Mouse (Mus musculus) spleen, adult 18-20 months (tissue): ENCODE measurements around the gene Col13a1.

Source experiments
- DNase-seq, 2 experiments: peaks; one replicate each; pipeline ENCODE4 v3.0.0; 2022; ENCODE audit warnings: mixed read lengths in 2 of 2

The Col13a1 gene

GRCm38 (mm10) chr10:61826753-61827435, 152.0 kb downstream of the Col13a1 start:
- no peak for DNase-seq

- DNase-seq: no peak
These were observed 152.7 kb downstream of the Col13a1 start for GRCm38 (mm10) chr10:61825979-61826752.

GRCm38 (mm10) chr10:61825536-61825935, 153.4 kb downstream of the Col13a1 start:
- no peak for DNase-seq

- no peak for DNase-seq
These were observed 155.2 kb downstream of the Col13a1 start for GRCm38 (mm10) chr10:61823731-61824115.

DNA sequence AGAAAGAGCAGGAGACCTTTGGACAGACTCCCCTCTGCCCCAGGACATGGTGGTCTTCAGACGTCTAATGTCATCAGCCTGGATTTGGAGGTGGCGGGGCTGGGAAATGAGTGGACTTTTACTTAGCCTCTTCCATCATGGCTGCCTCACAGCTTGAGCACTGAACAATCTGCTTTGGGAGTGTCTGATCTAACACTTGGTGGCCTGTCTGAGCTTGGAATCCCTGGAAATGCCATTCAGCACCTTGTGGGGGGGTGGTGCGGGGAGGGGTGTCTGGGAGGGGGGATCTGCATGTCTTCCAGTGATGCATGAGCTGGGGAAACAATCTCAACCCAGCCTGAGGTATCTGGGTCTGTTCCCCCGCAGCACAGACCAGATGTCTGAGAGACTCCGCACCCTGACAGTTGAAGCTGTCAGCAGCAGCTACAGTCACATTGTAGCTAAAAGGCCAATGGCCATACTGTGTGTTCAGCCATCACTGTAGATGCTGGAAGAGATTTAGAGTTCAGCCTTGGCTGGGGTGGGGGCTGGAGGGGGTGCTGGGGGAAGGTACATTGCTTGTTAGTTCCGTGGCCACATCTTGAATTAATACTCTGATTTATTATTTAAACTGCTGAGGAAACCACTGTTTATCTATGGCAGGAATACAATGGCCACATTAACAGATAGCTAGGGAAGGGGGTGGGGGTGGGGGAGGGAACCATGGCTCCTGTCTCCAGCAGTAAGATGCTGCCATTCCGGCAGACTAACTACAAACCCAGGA, 155.8 kb downstream of the Col13a1 start:
- no peak for DNase-seq

DNA sequence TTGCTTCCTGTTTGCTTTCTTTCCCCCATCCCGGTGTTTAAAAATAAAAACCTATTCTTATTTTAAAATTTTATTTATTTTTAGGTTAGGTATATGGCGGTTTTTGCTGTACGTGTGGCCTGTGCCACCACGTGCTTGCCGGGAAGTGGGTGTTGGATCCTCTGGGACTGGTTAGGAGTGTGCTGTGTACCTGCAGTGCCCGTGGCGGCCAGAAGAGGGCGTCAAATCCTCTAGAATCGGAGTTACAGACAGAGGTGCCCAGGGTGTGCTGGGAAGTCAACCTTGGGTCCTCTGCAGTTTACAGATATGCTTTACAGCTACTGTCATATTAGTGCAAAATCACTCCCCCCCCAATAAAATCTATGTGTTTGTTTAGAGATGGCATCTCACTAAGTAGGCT, 158.9 kb downstream of the Col13a1 start:
- no peak for DNase-seq

GRCm38 (mm10) chr10:61811987-61812386, 166.9 kb downstream of the Col13a1 start:
- no peak for DNase-seq

DNA sequence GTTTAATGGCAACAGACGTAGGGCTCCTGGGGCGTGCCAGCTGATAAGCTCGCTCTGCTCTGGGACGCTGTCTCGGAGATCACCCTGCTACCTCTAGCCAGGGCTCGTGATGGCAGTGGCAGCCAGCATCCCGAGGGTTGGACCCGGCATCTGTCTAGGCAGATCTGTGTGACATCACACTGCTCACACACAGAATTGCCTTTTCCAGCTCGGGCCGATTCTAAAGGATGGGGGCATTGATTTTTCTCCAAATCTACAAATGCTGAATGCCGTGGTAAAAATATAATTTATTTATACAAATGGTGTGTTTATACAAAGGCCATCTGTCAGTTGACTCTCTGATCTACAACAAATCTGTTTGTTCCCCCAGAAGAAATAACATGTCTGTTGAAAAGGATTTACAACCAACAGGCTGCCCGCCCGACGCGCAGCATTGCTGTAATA, 180.8 kb downstream of the Col13a1 start:
- DNase-seq: no peak

DNA sequence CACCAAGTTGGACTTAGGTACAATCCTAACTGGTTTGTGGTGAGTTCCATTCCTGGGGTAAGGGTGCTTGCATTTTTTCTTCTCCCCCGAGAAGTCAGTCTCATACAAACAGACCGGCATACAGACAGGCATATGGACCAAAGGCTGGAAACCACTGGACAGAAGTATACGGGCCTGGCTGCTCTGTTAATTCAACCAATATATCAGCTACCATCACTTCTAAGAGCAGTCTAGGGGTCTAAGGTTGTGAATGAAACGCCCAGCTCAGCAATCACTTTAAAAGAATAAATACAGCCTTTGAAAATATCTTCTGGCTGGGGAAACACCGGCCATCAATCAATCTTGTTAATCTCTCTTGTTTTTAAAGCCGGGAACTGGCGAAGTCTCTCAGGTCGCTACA, 183.4 kb downstream of the Col13a1 start:
- DNase-seq: no peak

DNA sequence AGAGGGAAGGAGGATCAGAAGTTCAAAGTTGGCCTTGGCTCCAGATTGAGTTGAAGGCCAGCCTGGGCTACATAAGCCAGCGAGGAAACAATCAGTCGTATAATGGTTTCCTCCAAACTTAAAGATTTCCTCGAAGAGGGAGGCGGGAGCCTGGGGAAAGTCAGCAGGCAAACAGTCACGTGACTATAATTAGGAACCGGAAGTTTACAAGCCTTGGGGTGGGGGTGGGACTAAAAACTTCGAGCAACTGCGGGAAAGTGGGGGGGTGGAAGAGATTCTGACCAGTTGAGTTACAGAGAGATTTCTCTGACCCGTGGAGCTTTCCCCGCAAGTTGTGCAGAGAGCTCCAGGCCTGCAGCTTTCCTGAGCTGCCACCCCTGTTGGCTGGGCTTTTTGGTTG, 183.9 kb downstream of the Col13a1 start:
- DNase-seq: no peak

GRCm38 (mm10) chr10:61793015-61793414, 185.9 kb downstream of the Col13a1 start:
- no peak for DNase-seq

DNA sequence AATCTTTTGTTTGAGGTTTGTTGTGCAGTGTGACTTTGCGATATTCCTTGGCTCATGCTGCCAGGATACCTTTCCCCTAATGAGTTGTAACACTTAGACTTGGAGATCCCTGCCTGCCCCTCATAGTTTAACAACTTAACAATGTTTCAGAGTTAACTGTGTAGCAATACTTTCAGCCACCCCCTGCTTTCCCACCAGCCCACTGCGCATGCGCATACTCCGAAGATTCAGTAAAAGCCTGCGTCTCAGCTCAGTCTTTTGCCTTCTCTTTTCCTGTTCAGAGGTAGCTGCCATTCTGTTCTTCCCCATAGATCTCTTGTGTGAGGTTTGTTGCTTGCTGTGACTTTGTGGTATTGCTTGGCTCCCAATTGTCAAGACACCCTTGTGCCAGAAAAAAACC, 190.4 kb downstream of the Col13a1 start:
- no peak for DNase-seq
